Mouse (Mus musculus) C2C12 (cell line): Measurements from ENCODE around the gene Eps8l1.

Experiments
- CEBPB ChIP-seq: IDR thresholded peaks from one replicate; pipeline ENCODE4 v1.6.1; 2011; ENCODE audit warnings: low read depth, mild to moderate bottlenecking, control low read depth, moderate library complexity
- CTCF ChIP-seq: IDR thresholded peaks from one replicate; pipeline ENCODE4 v1.5.1; 2011; ENCODE audit not compliant: control insufficient read depth, insufficient read depth, insufficient read length
- FOSL1 ChIP-seq: IDR thresholded peaks from one replicate; pipeline ENCODE4 v1.8.0; 2011; ENCODE audit warnings: mild to moderate bottlenecking, low read length; ENCODE audit not compliant: poor library complexity, insufficient read depth, severe bottlenecking
- MAX ChIP-seq: IDR thresholded peaks from one replicate; pipeline ENCODE4 v1.6.1; 2011; ENCODE audit warnings: mild to moderate bottlenecking, control low read depth
- MYOG ChIP-seq: IDR thresholded peaks from one replicate; pipeline ENCODE4 v1.6.1; 2011; ENCODE audit not compliant: control insufficient read depth, insufficient read length; ENCODE audit errors: extremely low read depth
- USF1 ChIP-seq: IDR thresholded peaks from one replicate; pipeline ENCODE4 v1.6.1; 2011; ENCODE audit warnings: low read depth, mild to moderate bottlenecking, control low read depth, moderate library complexity

GRCm38 (mm10) chr7:4521231-4522003, 60.9 kb downstream of the Eps8l1 start:
- TF ChIP-seq CEBPB (no peak), CTCF (no peak), MYOG (no peak), FOSL1 (no peak), MAX (no peak), USF1 (no peak)
